ENCODE assay signal across 12 mouse cellular contexts in the genomic region with DNA sequence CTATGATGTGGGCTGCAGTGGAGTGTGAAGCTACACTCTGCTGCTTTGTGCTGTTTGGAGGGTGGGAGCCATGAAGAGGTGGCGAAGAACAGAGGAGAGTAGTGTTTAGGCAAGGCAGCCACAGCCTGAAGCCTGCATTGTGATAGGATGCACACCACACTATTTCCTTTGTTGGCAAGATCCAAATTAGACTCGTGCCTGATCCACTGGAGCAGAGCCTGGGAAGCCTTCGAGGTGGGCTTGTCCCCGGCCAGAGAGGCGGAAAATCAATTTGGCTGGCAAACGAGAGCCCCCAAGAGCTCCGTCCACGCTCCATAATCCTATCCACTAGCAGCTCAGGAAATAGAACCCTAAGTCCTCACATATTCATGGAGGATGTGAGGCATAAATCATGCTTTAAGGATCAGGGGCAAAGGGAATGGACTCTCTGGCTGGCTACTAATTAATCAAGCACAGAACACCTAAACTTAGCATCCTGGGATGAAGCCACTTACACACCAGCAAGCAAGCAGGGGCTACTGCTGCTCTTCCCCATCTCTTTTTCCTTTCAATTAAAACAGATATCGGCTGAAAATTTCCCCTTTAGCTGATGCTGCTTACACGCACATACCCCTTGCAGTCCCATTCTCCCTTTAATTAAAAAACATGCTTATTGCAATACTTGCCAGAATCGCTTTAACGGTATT.
DNase-seq lines count a peak whose midpoint lies in the region; ATAC-seq lines count a peak whose summit lies in the region.
"Had no signal": no experiment of that assay in that cellular context is flagged by ENCODE, and none has a peak within 500 bp of the region (broad histone marks: within the 10 kb centered on the region; RNA-seq: fewer than 3 reads in every experiment).

No protein-coding gene starts in this region.

- H3K27me3 ChIP-seq in kidney, embryonic 14.5 days (ENCODE audit: control insufficient read depth, insufficient read depth, low read length) = no peaks in the 10 kb centered on the region
- no peaks in the 10 kb centered on the region for H3K27me3 ChIP-seq in hindbrain, embryonic 10.5 days (ENCODE audit: insufficient read depth, poor library complexity, severe bottlenecking)
- no peaks in the 10 kb centered on the region for H3K27me3 ChIP-seq in midbrain, embryonic 15.5 days (replicated peaks)

- no peaks in the 10 kb centered on the region for H3K4me1 ChIP-seq in kidney, embryonic 14.5 days (ENCODE audit: control insufficient read depth, insufficient read depth, low read length)
- peaks cover 10% of the 10 kb centered on the region for H3K4me1 ChIP-seq in hindbrain, embryonic 10.5 days (replicated peaks)
- H3K4me1 ChIP-seq in midbrain, embryonic 15.5 days = peaks cover 13% of the 10 kb centered on the region

- no peak overlapping the region for H3K4me3 ChIP-seq in kidney, embryonic 14.5 days (ENCODE audit: low read length)
- H3K4me3 ChIP-seq in hindbrain, embryonic 10.5 days = no peak overlapping the region
- peak overlapping the region; percentile 15 for H3K4me3 ChIP-seq in midbrain, embryonic 15.5 days

- no peak for DNase-seq in kidney, postnatal 36 days
- DNase-seq in embryo, embryonic 11 days = peak; percentile 42
- peak; percentile 24 for DNase-seq in hindbrain, embryonic 10.5 days (ENCODE audit: low spot score)
- no peak for DNase-seq in T-cell, adult 2 months (ENCODE audit: low spot score)
- DNase-seq in adrenal gland, postnatal 25 days = no peak
- DNase-seq in left cerebral cortex, postnatal 10 days (ENCODE audit: extremely low spot score in 1 of 2, low spot score in 2 of 2) = no peak
- DNase-seq: adrenal gland, adult 8-10 months; cerebellum, adult 11 months; gastrocnemius, postnatal 25 days; heart, postnatal 4 days had no signal

- peak overlapping the region; percentile 15 for H3K4me2 ChIP-seq in kidney, embryonic 14.5 days (replicated peaks; ENCODE audit: low read depth, low read length)
- peak overlapping the region; percentile 37 for H3K4me2 ChIP-seq in midbrain, embryonic 15.5 days

- peak; percentile 94 for ATAC-seq in kidney, embryonic 14.5 days (ENCODE audit: low FRiP score, low TSS enrichment)
- ATAC-seq in midbrain, embryonic 15.5 days (replicated peaks) = peak; percentile 96

- H3K9me3 ChIP-seq in kidney, embryonic 14.5 days (ENCODE audit: control insufficient read depth, low read length) = no peaks in the 10 kb centered on the region
- H3K9me3 ChIP-seq in hindbrain, embryonic 10.5 days = no peaks in the 10 kb centered on the region
- H3K9me3 ChIP-seq in midbrain, embryonic 15.5 days = no peaks in the 10 kb centered on the region

- no peak overlapping the region for H3K27ac ChIP-seq in kidney, embryonic 14.5 days (ENCODE audit: low read depth, low read length)
- H3K27ac ChIP-seq in hindbrain, embryonic 10.5 days = no peak overlapping the region
- peak overlapping the region; percentile 40 for H3K27ac ChIP-seq in midbrain, embryonic 15.5 days

- no peak overlapping the region for H3K9ac ChIP-seq in kidney, embryonic 14.5 days (ENCODE audit: low read depth, low read length)
- H3K9ac ChIP-seq in midbrain, embryonic 15.5 days = peak overlapping the region; percentile 34

- intact Hi-C loops in left cerebral cortex, postnatal 10 days (cut with DNase I) = no loop called here

- H3K36me3 ChIP-seq in kidney, embryonic 14.5 days (ENCODE audit: control insufficient read depth, insufficient read depth, low read length) = no peaks in the 10 kb centered on the region
- no peaks in the 10 kb centered on the region for H3K36me3 ChIP-seq in hindbrain, embryonic 10.5 days
- no peaks in the 10 kb centered on the region for H3K36me3 ChIP-seq in midbrain, embryonic 15.5 days (replicated peaks)

- 50% methylated on average over 12 of the region's 12 CpGs for WGBS in kidney, embryonic 14.5 days
- 48% methylated on average over 12 of the region's 12 CpGs for WGBS in hindbrain, embryonic 10.5 days
- WGBS in midbrain, embryonic 15.5 days = 24% methylated on average over 12 of the region's 12 CpGs

Comparison
In these comparisons a context has a peak if more than half of its experiments do, and no peak if none do; other contexts are left out.
1. DNase-seq: peak in embryo, embryonic 11 days (single experiment) and hindbrain, embryonic 10.5 days (single experiment); none in kidney, postnatal 36 days (0 of 2), T-cell, adult 2 months (single experiment), adrenal gland, postnatal 25 days (single experiment) and left cerebral cortex, postnatal 10 days (0 of 2).